Mouse (Mus musculus) thymus, postnatal 14 days (tissue): ENCODE measurements around the gene Tmigd1.
"Not testable (repeated sequence)": the region's sequence is repeated elsewhere in the genome, so short reads cannot be mapped to it uniquely, and the experiment has no call there.

Experiments
- DNase-seq: peaks from one replicate; pipeline ENCODE4 v3.0.0; 2021

Gene Tmigd1

DNA sequence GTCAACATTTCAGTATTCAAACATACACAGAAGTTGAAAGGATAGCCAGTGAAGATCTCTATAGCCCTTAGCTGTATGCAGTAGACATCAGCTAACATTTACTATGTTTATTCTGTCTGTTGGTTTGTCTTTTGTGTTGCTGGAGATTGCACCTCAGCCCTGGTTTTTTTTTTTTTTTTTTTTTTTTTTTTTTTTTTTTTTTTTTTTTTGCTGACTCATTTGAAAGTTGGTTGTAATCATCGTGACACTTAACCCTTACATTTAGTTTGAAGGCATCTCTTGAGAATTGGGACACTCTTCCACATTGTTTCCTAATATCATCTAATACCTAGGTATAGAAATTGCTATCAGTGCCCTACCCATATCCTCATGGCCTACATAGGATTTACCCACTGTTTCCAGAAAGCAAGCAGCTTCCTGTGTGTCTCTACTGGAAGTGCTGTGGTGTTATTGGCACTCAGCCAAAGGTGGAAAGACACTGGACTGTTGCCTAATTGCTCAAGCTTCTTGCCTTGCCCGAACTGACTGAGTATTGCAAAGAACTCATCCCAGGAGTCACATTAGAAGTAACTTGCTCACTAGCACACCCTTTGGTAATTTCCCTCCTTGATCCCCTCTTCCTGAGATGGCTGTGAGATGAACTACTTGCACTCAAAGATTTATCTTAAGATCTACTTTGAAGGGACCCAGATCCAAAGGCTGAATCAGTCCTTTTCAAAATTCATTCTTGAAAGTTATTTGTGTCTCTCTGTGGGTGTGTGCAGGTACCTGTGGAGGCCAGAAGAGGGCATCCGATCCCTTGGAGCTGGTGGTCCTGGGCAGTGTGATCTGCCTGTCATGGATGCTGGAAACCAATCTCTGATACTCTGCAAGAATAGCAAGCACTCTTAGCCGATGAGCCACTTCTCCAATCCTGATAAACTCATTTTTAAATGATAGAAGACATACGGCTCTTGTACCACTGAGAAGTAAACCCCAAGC, 1.9 kb upstream of the Tmigd1 start:
- no peak for DNase-seq

DNA sequence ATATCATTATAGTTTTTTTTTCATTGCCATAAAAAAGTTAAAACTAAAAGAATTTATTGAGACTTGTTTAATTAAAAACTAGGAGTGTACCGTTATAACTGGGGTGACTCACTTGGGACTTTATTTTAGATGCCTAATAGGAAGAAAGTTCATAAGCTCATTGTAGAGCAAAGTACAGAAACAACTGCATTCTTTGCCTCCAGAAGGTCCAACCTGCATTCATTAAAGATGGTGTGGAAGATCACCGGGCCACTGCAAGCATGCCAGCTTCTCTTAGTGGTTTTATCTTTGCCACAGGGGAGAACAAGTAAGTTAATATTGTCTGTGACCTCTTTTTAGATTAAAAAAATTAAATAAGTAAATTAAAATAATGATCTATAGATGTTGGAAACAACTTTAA, 2.4 kb downstream of the Tmigd1 start:
- DNase-seq: no peak

DNA sequence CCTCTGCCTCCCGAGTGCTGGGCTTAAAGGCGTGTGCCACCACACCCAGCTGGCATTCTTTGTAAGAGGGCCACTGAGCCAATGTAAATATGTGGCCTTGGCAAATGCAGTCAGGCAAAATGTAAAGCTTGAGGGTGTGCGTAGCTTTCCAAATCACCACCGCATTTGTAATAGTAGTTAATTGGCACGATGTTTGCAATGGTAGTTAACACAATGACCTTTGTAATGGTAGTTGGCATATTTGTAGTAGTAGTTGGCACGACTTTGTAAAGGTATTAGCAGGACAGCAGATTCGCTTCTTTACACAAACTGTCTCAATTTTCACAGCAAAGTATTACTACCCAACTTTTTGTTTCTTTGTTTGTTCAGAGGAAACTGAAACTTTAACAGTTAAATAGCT, 6.7 kb downstream of the Tmigd1 start:
- DNase-seq: no peak

DNA sequence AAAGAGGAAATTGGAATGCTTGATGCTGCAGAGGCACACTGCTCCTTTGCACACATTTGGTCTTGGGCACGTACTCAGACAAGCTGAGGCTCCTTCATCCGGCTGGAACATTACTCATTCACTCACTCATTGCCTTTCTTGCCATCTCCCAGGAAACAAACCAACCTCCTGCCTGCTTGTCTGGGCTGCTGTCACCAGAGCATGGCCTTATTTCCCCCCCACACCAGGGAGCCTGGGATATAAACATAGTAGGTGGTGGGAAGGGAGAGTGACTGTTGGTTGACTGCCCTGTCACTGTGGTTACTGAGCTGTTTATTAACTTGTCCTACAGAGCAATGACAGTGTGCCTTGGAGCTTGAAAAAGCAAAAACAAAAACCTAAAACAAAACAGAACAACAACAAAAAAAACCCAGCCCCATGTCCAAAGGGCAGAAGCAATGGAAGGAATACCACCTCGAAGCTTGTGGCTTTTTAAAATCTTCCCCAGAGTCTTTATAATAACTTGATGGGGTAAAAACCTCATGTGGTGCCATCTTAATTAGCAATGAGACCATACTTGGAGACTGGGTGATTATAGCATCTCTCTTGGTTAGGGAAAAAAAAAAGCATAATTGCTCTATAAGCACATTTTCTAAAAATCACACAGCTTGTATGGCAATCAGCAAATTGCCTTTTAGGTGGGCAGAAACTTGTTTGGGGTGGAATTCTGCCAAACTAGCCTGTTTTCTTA, 9.5 kb downstream of the Tmigd1 start:
- DNase-seq: no peak

DNA sequence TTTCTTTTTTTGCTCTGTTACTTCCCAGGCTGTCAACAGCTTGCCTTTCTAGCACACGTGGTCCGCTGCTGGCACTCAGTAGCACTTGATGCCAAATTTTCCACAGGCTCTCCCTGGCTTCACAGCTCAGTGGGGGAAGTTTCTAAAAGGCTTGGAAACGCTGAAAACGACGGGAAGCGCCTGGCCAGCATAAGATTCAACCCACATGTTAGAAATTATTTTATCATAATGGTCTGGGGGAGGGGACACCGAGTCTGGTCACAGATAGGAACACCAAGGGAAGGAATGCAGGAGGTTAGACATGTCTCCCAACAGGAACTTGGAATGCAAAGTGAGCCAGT, 10.1 kb downstream of the Tmigd1 start:
- no peak for DNase-seq

DNA sequence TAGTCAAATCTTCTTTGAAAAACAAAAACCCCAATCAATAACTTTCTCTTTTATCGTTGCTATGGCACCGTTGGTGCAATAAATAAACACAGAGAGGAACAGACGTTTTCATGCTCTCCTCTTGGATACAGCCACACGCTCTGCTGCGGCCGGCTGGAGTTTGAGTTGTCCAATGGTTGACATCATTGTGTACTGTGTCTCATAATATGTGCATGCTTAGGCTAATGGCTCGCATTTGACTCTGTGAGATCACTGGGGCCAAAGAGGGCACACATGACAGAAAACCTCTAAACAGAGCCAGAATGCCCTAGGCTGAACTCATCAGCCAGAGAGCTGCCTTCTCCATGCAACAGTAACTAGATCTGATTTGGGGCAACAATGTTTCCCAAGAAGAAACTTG, 12.4 kb downstream of the Tmigd1 start:
- no peak for DNase-seq

DNA sequence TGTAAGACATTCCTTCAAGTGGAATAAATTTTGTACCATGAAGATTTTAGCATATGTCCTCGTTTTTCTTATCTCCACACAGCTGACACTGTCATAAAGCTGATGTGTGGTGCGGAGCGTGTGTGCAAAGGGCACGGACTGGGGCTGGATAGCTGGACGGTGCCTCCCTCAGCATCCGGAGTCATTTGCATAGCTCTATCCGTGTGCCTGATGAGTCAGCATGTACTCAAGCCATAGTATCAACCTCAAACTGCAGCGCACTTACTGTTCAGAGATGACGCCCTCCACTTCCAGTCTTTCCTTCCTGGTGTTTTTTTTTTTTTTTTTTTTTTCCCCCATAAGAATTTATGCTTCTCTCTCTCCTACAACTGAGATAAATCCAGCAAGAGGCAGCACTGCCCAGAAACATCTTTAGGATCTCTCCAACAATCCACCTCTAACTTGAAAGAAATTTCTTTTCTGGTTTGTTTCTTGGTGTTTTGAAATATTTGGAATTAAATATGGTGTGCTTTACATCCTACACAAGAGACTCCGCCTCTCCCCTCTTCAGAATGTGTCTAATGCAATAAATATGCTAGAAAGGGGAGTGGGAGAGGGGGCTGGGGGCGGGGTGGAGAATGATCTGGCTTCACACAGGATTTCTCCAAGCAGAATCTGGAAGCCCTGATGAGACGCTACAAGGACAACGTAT, 14.7 kb downstream of the Tmigd1 start:
- no peak for DNase-seq

DNA sequence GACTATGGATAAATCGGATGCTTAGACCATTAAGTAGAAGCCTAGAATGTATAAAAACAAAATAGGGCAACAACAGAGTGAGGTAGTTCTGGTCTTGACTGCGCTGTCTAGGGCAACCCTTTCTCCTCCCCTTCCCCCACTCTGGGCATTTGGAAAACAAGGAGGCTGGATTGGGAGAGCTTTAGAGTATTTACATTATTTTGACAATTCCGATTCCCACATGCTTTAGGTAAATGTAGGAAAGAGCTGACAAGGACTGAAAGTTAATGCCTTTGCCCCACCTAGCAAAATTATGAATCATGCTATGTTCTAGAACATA, 15.2 kb downstream of the Tmigd1 start:
- DNase-seq: no peak

DNA sequence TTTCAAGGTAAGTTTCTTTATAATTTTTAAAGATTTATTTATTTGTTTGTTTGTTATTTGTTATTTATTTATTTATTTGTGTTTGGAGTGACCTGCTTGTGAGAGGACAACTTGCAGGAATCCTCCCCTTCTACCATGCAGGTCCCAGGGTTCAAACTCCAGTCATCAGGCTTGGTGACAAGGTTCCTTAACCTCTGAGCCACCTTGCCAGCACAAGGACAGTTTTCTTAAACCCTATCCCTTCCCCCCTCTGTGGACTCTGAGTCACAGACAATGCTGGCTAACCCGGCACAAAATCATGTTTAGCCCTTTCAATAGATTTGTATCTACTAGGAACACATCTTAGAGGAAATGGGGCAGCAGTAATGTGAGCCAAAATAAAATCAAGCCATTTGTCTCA, 18.6 kb downstream of the Tmigd1 start:
- DNase-seq: no peak

DNA sequence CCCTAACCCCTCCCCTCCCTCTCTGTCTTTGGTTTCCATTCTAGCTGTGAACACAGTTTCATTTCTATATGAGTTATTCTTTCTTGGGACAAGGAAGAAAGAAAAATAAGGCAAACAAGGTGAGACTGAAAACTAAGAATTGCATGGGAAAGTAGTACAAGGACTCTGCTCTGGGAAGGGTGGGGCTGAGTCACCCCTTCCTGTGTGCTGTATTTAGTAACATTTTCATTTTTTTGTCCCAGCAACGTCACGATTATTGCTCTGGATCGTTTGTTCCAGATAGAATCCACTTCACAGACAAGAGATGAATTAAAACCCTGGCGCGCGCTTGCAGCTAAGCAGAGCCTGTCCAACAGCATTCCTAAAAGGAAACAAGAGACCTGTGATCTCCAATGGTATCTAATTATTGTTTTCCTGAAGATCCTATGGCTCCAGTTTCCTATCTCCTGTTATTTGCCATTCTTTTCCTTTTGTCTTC, 22.8 kb downstream of the Tmigd1 start, which contains the start of gene Blmh:
TSS of gene Blmh (plus strand) at position 51 of the 478 bp plus-strand sequence.
- DNase-seq: no peak

DNA sequence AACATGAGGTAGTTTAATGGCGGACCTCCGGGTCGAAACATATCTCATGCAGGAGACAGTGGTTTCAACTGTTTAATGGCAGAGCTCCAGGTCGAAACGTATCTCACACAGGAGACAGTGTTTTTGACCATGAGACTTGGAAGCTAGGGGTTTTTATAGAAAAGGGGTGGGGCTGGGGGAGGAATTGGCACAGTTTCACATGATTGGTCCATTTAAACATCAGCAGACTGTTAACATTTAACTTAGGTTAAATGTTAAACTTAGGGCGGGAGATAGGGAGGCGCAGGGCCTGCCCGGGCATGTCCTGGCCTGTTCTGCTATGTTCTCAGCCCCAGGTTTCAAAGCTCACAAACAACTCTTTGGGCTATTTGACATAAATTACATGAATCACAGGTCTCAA, 26.6 kb downstream of the Tmigd1 start:
- DNase-seq: not testable (repeated sequence)

DNA sequence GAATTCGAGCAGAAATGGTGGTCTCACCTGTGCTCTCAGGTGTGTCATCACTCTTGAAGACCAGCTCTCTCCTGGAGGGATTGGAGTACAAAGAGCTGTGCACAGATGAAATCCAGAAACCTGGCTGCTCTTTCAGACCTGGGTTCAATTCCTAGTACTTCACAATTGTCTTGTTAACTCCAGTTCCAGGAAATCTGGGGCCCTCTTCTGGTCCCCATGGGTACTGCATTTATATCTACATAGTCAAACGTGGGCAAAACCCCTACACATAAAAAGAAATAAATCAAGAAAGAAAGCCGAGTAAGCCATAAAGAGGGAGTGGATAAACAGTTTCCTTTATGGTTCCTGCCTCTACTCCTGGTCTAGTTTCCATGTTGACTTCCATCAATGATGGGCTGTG, 31.2 kb downstream of the Tmigd1 start:
- peak; percentile 17 for DNase-seq

DNA sequence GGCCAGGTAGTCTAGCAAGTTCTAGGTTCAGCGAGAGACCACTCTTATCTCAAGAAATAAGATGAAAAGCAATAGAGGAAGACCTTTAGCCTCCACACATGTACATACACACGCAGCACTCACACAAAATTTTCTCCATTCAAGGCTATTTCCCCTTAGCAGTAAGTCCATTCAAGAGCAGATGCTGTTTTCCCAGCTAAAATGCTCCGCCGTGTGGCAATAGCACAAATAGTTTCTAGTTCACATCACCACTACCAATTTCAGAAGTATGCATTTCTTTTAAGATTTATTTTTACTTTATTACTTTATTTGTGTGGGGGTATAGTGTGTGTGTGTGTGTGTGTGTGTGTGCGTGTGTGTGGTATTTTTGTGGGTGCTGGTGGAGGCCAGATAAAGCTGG, 34.6 kb downstream of the Tmigd1 start:
- DNase-seq: no peak

DNA sequence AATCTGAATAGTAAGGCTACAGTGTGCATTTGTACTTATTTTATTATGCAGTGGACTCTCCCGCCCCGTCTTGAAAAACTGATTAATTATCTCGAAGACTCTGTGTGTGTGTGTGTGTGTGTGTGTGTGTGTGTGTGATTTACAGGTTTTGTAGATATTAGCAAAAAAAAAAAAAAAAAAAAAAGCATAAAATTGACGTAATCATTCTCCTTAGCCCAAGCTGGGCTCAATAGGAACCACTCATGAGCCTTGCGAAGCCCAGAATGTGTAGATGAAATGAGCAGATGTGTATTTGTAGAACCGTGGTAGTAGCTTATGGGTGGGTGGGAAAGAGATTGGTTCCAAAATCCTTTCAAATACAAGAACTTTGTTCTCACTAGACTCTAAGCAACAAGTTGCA, 42.9 kb downstream of the Tmigd1 start:
- no peak for DNase-seq

DNA sequence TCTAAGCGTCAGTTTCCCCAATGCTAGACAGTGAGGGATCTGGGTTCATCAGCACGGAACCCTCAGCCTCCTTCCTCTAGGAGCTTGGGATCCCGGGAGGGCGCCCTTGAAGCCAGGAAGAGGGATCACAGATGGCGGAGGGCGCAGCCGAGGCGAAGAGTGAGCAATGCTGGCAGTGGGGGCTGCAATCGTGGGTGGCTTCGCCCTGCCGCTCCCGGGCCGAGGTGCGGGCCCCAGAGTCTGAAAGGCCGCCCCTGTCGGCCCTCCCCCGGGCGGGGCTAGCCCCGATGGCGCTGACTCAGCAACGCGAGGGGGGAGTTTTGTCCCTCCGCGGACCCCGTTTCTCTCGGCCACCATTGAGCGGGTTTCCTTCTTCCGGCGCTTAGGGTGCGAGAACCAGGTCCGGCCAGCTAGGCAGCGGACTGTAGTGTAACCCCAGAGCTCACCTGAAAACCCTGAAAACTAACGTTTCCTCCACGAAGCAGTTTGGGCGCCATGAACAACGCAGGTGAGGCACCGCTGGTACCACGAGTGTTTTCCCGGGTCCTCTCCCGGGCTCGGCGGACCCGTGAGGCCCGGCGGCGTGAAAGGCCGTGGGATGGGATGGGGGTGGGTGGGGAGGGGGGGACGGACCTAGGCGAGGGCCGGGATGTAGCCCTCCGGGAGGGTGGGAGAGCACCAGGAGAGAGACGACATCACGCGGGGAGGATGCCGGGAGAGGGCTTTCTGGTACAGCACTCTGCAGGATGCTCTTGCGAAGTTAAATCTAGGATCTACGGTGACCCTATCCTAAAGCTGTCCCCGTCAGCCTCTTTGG, 43.6 kb downstream of the Tmigd1 start:
- DNase-seq: peak; percentile 96

DNA sequence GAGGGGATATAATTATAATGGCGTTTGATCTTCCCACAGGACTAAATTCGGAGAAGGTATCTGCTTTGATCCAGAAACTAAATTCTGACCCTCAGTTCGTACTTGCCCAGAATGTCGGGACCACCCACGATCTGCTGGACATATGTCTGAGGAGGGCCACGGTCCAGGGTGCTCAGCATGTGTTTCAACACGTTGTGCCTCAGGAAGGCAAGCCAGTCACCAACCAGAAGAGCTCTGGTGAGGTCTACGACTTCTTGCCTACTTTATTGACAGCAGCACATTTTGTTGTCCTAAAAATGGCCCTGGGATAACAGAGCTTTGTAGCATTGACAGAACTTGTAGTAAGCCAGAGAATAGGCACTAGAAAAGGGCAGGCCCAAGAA, 44.2 kb downstream of the Tmigd1 start:
- DNase-seq: peak; percentile 4

DNA sequence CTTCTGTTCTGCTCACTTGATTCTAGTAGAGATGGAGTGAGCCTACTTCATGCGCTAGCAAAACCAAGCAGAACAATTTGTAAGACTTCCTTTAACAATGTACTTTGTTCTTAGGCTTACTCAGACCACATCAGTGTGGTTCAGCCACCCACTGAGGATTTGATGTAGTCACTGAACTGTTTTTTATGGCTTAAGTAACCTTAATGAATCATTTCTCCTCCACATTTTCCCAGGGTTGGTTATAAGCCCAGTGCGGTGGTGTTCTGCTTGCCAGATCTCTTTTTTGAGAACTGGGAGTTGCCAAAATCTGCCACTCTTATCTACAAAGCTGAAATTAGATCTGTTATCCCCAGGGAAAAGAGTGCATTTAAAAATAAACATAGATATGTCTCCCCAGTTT, 51.6 kb downstream of the Tmigd1 start:
- no peak for DNase-seq

DNA sequence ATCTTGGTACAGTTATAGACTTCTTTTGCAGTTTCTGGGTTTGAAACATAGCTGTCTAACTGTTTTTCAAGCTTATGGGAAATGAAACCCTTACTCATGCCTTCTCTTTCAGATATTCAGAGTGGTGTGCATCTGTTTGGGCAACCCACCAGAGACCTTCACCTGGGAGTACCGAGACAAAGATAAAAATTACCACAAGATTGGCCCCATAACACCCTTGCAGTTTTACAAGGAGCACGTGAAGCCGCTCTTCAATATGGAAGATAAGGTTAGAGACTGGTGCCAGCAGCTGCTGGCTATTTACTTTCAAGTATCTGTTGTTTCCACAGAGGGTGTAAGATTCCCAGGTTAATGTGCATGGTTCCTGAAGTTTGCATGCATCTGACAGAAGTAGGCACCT, 63.7 kb downstream of the Tmigd1 start:
- DNase-seq: no peak
